Mouse (Mus musculus) liver, embryonic 14.5 days (tissue): Measurements from ENCODE around the gene P2ry13. TPM values are rescaled to one million over a fixed set of nuclear protein-coding genes. Genes with fewer than 3 reads are reported as not detected.

Source experiments
- ATAC-seq: fragments of 200-750 bp; cut with Nextera tagmentation; 2 replicates; pipeline ENCODE4 v1.8.0; 2017; ENCODE audit warnings: moderate number of reproducible peaks, mild to moderate bottlenecking, moderate library complexity; ENCODE audit not compliant: insufficient read depth
- DNase-seq, 3 experiments: peaks; one replicate each; pipeline ENCODE4 v3.0.0-alpha.2; 2012 to 2013; ENCODE audit warnings: low read depth in 3 of 3, low spot score in 3 of 3
- H3K27ac ChIP-seq: fragments of 300-500 bp; sonication (generic); 2 replicates; pipeline ENCODE4 v1.5.1; 2014; ENCODE audit warnings: moderate library complexity, mild to moderate bottlenecking, control low read depth, inconsistent platforms
- H3K27me3 ChIP-seq: fragments of 300-500 bp; sonication (generic); 2 replicates; pipeline ENCODE4 v1.6.1; 2014; ENCODE audit warnings: mild to moderate bottlenecking, low read length, moderate library complexity; ENCODE audit not compliant: control insufficient read depth, insufficient read depth
- H3K36me3 ChIP-seq: fragments of 300-500 bp; sonication (generic); replicated peaks from 2 replicates; pipeline ENCODE4 v1.6.1; 2014; ENCODE audit warnings: low read depth; ENCODE audit not compliant: control insufficient read depth, insufficient read depth
- H3K4me1 ChIP-seq, 2 experiments: fragments of 200-500 bp in 1 of 2; fragments of 300-500 bp in 1 of 2; sonication (generic) in 1 of 2; replicated peaks; 2 replicates each; pipeline ENCODE4 v1.6.1; 2012 to 2014; ENCODE audit warnings: antibody characterized with exemption in 1 of 2, inconsistent platforms in 1 of 2, low read length in 1 of 2; ENCODE audit not compliant: control insufficient read depth in 2 of 2, insufficient read depth in 2 of 2
- H3K4me2 ChIP-seq: fragments of 300-500 bp; sonication (generic); 2 replicates; pipeline ENCODE4 v1.6.1; 2014; ENCODE audit warnings: low read depth, mild to moderate bottlenecking, control low read depth, moderate library complexity
- H3K4me3 ChIP-seq, 2 experiments: fragments of 200-500 bp in 1 of 2; fragments of 300-500 bp in 1 of 2; sonication (generic) in 1 of 2; 2 replicates each; pipeline ENCODE4 v1.5.1; 2012 to 2014; ENCODE audit warnings: low read depth in 2 of 2, low read length in 2 of 2, mild to moderate bottlenecking in 2 of 2, control low read depth in 1 of 2, inconsistent platforms in 1 of 2, moderate library complexity in 1 of 2; ENCODE audit not compliant: insufficient read depth in 1 of 2
- H3K9ac ChIP-seq: fragments of 300-500 bp; sonication (generic); replicated peaks from 2 replicates; pipeline ENCODE4 v1.6.1; 2014; ENCODE audit warnings: mild to moderate bottlenecking, control low read depth, moderate library complexity
- H3K9me3 ChIP-seq: fragments of 300-500 bp; sonication (generic); 2 replicates; pipeline ENCODE4 v1.6.1; 2016; ENCODE audit warnings: low read length, mixed read lengths; ENCODE audit not compliant: control insufficient read depth
- CTCF ChIP-seq: IDR thresholded peaks from 2 replicates; pipeline ENCODE4 v1.5.1; 2016; ENCODE audit warnings: antibody characterized with exemption, low read depth, control low read depth
- EP300 ChIP-seq: IDR thresholded peaks from 2 replicates; pipeline ENCODE4 v1.6.1; 2016; ENCODE audit warnings: antibody characterized with exemption, low read depth
- WGBS: fragments of 180-500 bp; shearing (Covaris S2); extraction: QIAGEN DNeasy Blood & Tissue Kit; methylation state at CpG from one replicate; pipeline ENCODE4 v1.1.7; 2014; ENCODE audit not compliant: insufficient replicate concordance; 5-methylcytosine and 5-hydroxymethylcytosine counted together
- polyA plus RNA-seq, 2 experiments: library from polyadenylated mRNA; depleted of rRNA in 1 of 2; stranded (reverse) in 1 of 2; unstranded in 1 of 2; fragments of >200 nt; fragmentation: Nextera tagmentation in 1 of 2; extraction: Ambion mirVana in 1 of 2; gene quantifications; 2 replicates each; pipeline versions ENCODE4 v1.2.1 to v1.2.3; 2012 to 2014

P2ry13 gene
- polyA plus RNA-seq, 2 experiments = 2.0 to 3.0 TPM

- ATAC-seq (no peak), DNase-seq (no peak)
- 33% methylated on average over 8 of the region's 8 CpGs for WGBS
- Histone ChIP-seq H3K36me3 (no peaks in the 10 kb centered on the region), H3K4me3 (no peak overlapping the region), H3K4me1 (peaks cover 0 to 19% of the 10 kb centered on the region in 2 experiments; a peak in 2 of 4 replicates), H3K9me3 (no peaks in the 10 kb centered on the region), H3K4me2 (no peak overlapping the region), H3K27ac (no peak overlapping the region), H3K27me3 (no peaks in the 10 kb centered on the region), H3K9ac (no peak overlapping the region)
- TF ChIP-seq EP300 (no peak), CTCF (no peak)
These were observed 6.7 kb downstream of the P2ry13 start for GRCm38 (mm10) chr3:59203802-59204520.

GRCm38 (mm10) chr3:59197329-59197948, 13.2 kb downstream of the P2ry13 start:
- H3K27ac ChIP-seq = no peak overlapping the region
- WGBS = 68% methylated on average over 4 of the region's 4 CpGs
- H3K9ac ChIP-seq = no peak overlapping the region
- no peak overlapping the region for H3K4me3 ChIP-seq
- no peaks in the 10 kb centered on the region for H3K36me3 ChIP-seq
- DNase-seq = no peak
- H3K4me1 ChIP-seq = peaks cover 0 to 2% of the 10 kb centered on the region in 2 experiments; a peak in 1 of 4 replicates
- H3K27me3 ChIP-seq = no peaks in the 10 kb centered on the region
- no peak for ATAC-seq
- H3K9me3 ChIP-seq = no peaks in the 10 kb centered on the region
- H3K4me2 ChIP-seq = no peak overlapping the region
- no peak for TF ChIP-seq EP300
- TF ChIP-seq CTCF = no peak

GRCm38 (mm10) chr3:59194938-59195337, 15.7 kb downstream of the P2ry13 start, which contains the start of gene Gpr87:
Gene Gpr87, minus strand, starts transcription at chr3:59195104.
- Histone ChIP-seq H3K9ac (no peak within 1 kb of the TSS), H3K27me3 (no peaks in the 10 kb centered on the region), H3K36me3 (no peaks in the 10 kb centered on the region), H3K4me3 (no peak within 1 kb of the TSS), H3K4me2 (no peak within 1 kb of the TSS), H3K27ac (no peak within 1 kb of the TSS), H3K4me1 (no peaks in the 10 kb centered on the region), H3K9me3 (no peaks in the 10 kb centered on the region)
- ATAC-seq = no peak
- 64% methylated on average over 7 of the region's 7 CpGs for WGBS
- TF ChIP-seq EP300 (no peak), CTCF (no peak)
- no peak for DNase-seq

- no peaks in the 10 kb centered on the region for H3K36me3 ChIP-seq
- 73% methylated on average over 7 of the region's 7 CpGs for WGBS
- DNase-seq (no peak), ATAC-seq (no peak)
- H3K27ac ChIP-seq = no peak overlapping the region
- no peaks in the 10 kb centered on the region for H3K27me3 ChIP-seq
- no peak for TF ChIP-seq EP300
- TF ChIP-seq CTCF = no peak
- no peak overlapping the region for H3K9ac ChIP-seq
- no peaks in the 10 kb centered on the region for H3K4me1 ChIP-seq
- H3K9me3 ChIP-seq = no peaks in the 10 kb centered on the region
- H3K4me2 ChIP-seq = no peak overlapping the region
- H3K4me3 ChIP-seq = no peak overlapping the region
These were observed 16.6 kb downstream of the P2ry13 start for GRCm38 (mm10) chr3:59194099-59194498.

- Histone ChIP-seq H3K4me2 (no peak overlapping the region), H3K27me3 (no peaks in the 10 kb centered on the region), H3K4me1 (no peaks in the 10 kb centered on the region), H3K9me3 (no peaks in the 10 kb centered on the region), H3K4me3 (no peak overlapping the region), H3K9ac (no peak overlapping the region), H3K27ac (no peak overlapping the region), H3K36me3 (no peaks in the 10 kb centered on the region)
- WGBS = 77% methylated on average over 6 of the region's 6 CpGs
- ATAC-seq (no peak), DNase-seq (no peak)
- TF ChIP-seq EP300 = no peak
- TF ChIP-seq CTCF = no peak
These were observed 19.0 kb downstream of the P2ry13 start for GRCm38 (mm10) chr3:59191674-59192073.
